Mouse (Mus musculus): ENCODE measurements around the gene Prnd.

The Prnd gene

GRCm38 (mm10) chr2:131992487-131992886, 41.8 kb downstream of the Prnd start:
- DNase-seq: no peak

- DNase-seq: no peak
Measured at GRCm38 (mm10) chr2:131993151-131993550, 42.5 kb downstream of the Prnd start.

- DNase-seq: no peak
Measured at GRCm38 (mm10) chr2:131993563-131994088, 43.0 kb downstream of the Prnd start.

GRCm38 (mm10) chr2:131994971-131995370, 44.3 kb downstream of the Prnd start:
- DNase-seq: no peak

GRCm38 (mm10) chr2:131995742-131996141, 45.1 kb downstream of the Prnd start:
- DNase-seq: no peak

DNA sequence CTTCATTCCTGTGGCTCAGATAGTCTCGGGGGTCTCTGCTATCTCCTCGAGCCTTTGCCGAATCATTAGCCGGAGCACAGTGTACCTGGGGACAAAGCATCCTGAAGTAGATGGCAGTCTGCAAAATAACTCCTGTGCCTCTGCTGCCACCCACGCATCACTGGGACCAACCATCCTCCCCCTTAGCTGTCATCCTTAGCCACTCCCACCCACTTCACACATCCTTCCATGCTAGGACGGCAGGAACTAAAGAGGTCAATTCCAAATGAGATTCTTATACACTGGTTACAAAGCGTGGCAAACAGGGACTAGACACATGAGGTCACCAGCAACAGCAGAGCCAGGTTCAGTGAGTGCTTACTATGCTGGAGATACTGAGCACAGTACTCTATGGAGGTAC, 45.7 kb downstream of the Prnd start:
- DNase-seq: no peak

- no peak for DNase-seq
Measured at GRCm38 (mm10) chr2:131997356-131997755, 46.7 kb downstream of the Prnd start.

DNA sequence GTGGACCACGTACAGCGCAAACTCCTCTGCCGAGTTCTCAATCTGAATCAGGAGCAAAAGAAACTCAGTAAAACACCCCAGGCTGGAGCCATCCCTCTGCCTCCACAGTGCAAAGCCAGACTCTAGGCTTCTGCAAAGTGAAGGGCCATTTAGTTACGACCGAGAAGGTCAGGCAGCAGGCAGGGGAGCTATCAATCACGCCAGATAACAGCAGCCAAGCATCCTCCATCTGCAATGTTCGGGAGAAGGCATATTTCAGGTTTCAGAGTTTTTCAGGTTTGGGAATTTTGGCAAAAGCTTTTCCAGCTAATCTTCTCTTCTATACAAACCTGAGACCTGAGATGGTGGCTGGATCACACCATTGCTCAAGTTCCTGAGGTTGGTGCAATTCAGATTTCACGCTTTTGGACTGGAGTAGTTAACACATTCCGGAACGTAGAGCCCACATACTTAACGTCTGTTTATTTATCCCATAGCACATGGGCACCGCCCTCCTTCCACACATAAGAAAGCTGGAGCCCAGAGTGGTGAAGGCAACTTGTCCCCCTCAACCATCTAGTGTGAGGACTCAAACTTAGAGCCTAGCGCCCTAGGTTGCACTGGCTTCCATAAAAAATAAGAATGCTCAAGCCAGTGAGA, 51.2 kb downstream of the Prnd start:
- DNase-seq: no peak

DNA sequence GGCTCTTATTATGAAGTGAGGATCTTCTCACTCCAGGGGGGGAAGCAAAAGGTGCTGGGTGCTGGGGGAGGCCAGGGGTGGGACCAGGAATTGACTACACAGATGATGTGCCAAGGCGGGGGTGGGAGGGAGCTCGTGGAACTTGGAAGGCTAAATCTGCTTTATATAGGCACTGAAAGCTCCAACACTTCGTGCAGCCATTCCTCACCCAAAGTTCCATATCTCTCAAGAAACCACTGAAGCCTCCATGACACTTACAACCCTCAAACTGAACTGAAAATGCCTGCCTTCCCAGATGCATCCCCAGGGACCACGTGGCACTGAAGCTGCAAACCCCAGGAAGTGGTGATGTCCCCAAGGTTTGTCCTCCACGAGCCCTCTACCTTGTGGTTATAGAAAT, 53.3 kb downstream of the Prnd start:
- DNase-seq: no peak

DNA sequence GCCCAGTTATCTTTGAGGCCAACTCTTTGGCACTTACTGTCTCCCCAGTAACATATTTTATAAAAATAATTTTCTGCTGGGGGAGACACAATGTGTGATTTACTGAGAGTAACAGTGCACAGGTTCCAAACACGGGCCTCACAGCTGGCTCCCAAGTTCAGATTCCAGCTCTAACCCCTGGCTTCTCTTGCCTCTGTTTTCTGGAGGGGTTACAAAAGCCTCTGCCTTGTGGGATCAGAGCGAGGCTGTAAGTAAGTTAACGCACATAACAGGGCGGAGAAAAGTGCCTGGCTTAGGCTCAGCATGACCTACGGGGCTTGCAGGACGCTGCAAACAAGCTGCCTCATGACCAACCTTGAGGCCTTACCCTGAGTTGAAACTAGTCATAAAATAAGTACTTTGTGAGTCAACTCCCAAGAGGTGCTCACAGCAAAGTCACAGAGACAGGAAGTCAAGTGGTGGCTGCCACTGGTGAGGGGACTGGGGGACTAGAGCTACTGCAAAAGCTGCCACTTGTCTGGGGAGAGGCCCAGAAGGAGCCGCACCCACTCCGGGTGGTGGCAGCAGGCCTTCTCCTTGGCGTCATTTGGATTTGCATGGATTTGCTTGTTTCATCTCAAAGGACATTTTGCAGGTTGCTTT, 54.0 kb downstream of the Prnd start:
- DNase-seq: no peak

DNA sequence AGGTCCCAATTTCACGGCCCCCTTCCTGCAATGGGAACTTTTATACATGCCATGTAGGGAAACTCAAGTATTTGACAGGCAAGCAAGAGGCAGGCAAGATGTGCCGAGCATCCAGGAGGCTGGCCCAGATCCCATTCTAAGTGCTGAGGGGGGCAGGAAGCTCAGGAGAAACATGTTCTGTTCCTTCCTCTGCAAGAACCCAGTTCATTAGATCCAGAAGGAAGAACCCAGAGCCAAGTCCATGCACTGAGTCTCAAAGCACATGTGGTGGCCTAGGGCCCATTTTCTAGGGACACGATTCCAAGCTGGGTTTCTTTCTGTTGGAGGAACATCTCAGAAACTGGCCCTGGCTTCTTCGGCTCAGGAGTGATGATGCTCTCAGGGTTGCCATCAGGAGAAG, 54.8 kb downstream of the Prnd start:
- no peak for DNase-seq
